8 mouse cellular contexts compared by ENCODE assay signal in genomic region chr2:157366762-157367161, GRCm38 (mm10). TPM values are rescaled to one million over a fixed set of nuclear protein-coding genes. Genes with fewer than 3 reads are reported as not detected.
DNase-seq lines count a peak whose midpoint lies in the region; ATAC-seq and TF ChIP-seq lines count a peak whose summit lies in the region.

No protein-coding gene starts in this region.

- 86% methylated on average over 9 of the region's 9 CpGs for WGBS in embryonic facial prominence, embryonic 10.5 days
- WGBS in hindbrain, postnatal 0 days: 85% methylated on average over 9 of the region's 9 CpGs
- 85% methylated on average over 9 of the region's 9 CpGs for WGBS in midbrain, embryonic 15.5 days

- H3K9ac ChIP-seq in hindbrain, postnatal 0 days (replicated peaks; ENCODE audit: low read length): 0 out of 2 replicates have a peak overlapping the region, but pooled peaks have one; percentile 96
- no peak overlapping the region for H3K9ac ChIP-seq in midbrain, embryonic 15.5 days

- ATAC-seq in hindbrain, postnatal 0 days: no peak
- ATAC-seq in midbrain, embryonic 15.5 days (replicated peaks): no peak

- peak overlapping the region; percentile 97; the same call in 1 of the 2 replicates for H3K27ac ChIP-seq in embryonic facial prominence, embryonic 10.5 days (replicated peaks)
- H3K27ac ChIP-seq in hindbrain, postnatal 0 days: peak overlapping the region; percentile 90
- H3K27ac ChIP-seq in midbrain, embryonic 15.5 days: peak overlapping the region; percentile 87

- no peak for TF ChIP-seq CTCF in hindbrain, postnatal 0 days (IDR thresholded peaks at IDR 0.05; ENCODE audit: low read depth)

- H3K4me3 ChIP-seq in embryonic facial prominence, embryonic 10.5 days: peak overlapping the region; percentile 85
- peak overlapping the region; percentile 81; the same call in 1 of the 2 replicates for H3K4me3 ChIP-seq in hindbrain, postnatal 0 days (ENCODE audit: low read length)
- H3K4me3 ChIP-seq in midbrain, embryonic 15.5 days: no peak overlapping the region

- peak overlapping the region; percentile 88 for H3K4me2 ChIP-seq in hindbrain, postnatal 0 days (ENCODE audit: low read depth, low read length)
- H3K4me2 ChIP-seq in midbrain, embryonic 15.5 days: peak overlapping the region; percentile 89

- DNase-seq in heart, adult 8-10 months (ENCODE audit: low spot score): peak; percentile 27
- no peak for DNase-seq in heart, postnatal 4 days
- no peak for DNase-seq in embryonic facial prominence, embryonic 10.5 days (ENCODE audit: low spot score)
- DNase-seq in hindbrain, postnatal 0 days (ENCODE audit: low spot score): no peak
- DNase-seq in adrenal gland, postnatal 36 days: no peak
- no peak for DNase-seq in thymus, postnatal 14 days
- no peak for DNase-seq in ovary, postnatal 14 days (ENCODE audit: low spot score)

- H3K4me1 ChIP-seq in embryonic facial prominence, embryonic 10.5 days: peaks cover 22% of the 10 kb centered on the region
- peaks cover 9% of the 10 kb centered on the region; the same call in 1 of the 2 replicates for H3K4me1 ChIP-seq in hindbrain, postnatal 0 days (ENCODE audit: insufficient read depth, low read length)
- peaks cover 23% of the 10 kb centered on the region for H3K4me1 ChIP-seq in midbrain, embryonic 15.5 days

- peaks cover 8% of the 10 kb centered on the region; the same call in 1 of the 2 replicates for H3K36me3 ChIP-seq in embryonic facial prominence, embryonic 10.5 days (replicated peaks)
- no peaks in the 10 kb centered on the region for H3K36me3 ChIP-seq in hindbrain, postnatal 0 days (ENCODE audit: insufficient read depth, low read length)
- no peaks in the 10 kb centered on the region for H3K36me3 ChIP-seq in midbrain, embryonic 15.5 days (replicated peaks)

- no peaks in the 10 kb centered on the region for H3K9me3 ChIP-seq in embryonic facial prominence, embryonic 10.5 days
- no peaks in the 10 kb centered on the region for H3K9me3 ChIP-seq in hindbrain, postnatal 0 days (ENCODE audit: low read length)
- H3K9me3 ChIP-seq in midbrain, embryonic 15.5 days: no peaks in the 10 kb centered on the region

- no peaks in the 10 kb centered on the region for H3K27me3 ChIP-seq in embryonic facial prominence, embryonic 10.5 days (replicated peaks; ENCODE audit: low read depth, poor library complexity, severe bottlenecking)
- H3K27me3 ChIP-seq in hindbrain, postnatal 0 days (ENCODE audit: insufficient read depth, low read length): no peaks in the 10 kb centered on the region
- no peaks in the 10 kb centered on the region for H3K27me3 ChIP-seq in midbrain, embryonic 15.5 days (replicated peaks)

RNA-seq across cellular contexts. Expression of gene Manbal, which starts 0.6 kb away (rescaled TPM):
- 10 to 100 TPM; 19.6 to 24.3 (median 22.9) TPM for total RNA-seq in heart, adult 8-10 months (2022)
- 10 to 100 TPM; 35.8 to 35.9 TPM for total RNA-seq in heart, postnatal 4 days (2021)
- 61.1 and 66.5 TPM in 2 replicates for polyA plus RNA-seq in embryonic facial prominence, embryonic 10.5 days (2016; fragmentation: Nextera tagmentation; extraction: Ambion mirVana)
- 69.6 and 74.4 TPM in 2 replicates for total RNA-seq in hindbrain, postnatal 0 days (2014; rRNA removed)
- polyA plus RNA-seq in hindbrain, postnatal 0 days (2015; fragmentation: Nextera tagmentation; extraction: Ambion mirVana): 133 and 135 TPM in 2 replicates
- polyA plus RNA-seq in midbrain, embryonic 15.5 days (2015; fragmentation: Nextera tagmentation; extraction: Ambion mirVana): 104 and 107 TPM in 2 replicates
- 10 to 100 TPM; 31.6 to 34.1 TPM for total RNA-seq in adrenal gland, postnatal 36 days (2021)

RNA-seq across cellular contexts. Expression of gene Ghrh, which starts 19.5 kb away (rescaled TPM):
- not detected for total RNA-seq in heart, adult 8-10 months (2022)
- not detected for total RNA-seq in heart, postnatal 4 days (2021)
- polyA plus RNA-seq in embryonic facial prominence, embryonic 10.5 days (2016; fragmentation: Nextera tagmentation; extraction: Ambion mirVana): 0.34 and 1.3 TPM in 2 replicates
- total RNA-seq in hindbrain, postnatal 0 days (2014; rRNA removed): not detected in 2 replicates
- 1.0 and 1.7 TPM in 2 replicates for polyA plus RNA-seq in hindbrain, postnatal 0 days (2015; fragmentation: Nextera tagmentation; extraction: Ambion mirVana)
- polyA plus RNA-seq in midbrain, embryonic 15.5 days (2015; fragmentation: Nextera tagmentation; extraction: Ambion mirVana): 1.3 and 4.1 TPM in 2 replicates
- total RNA-seq in adrenal gland, postnatal 36 days (2021): not detected

RNA-seq across cellular contexts. Expression of gene Src, which starts 51.5 kb away (rescaled TPM):
- total RNA-seq in heart, adult 8-10 months (2022): 1 to 10 TPM; 3.2 to 4.9 (median 3.7) TPM
- total RNA-seq in heart, postnatal 4 days (2021): 10 to 100 TPM; 11.8 to 13.7 TPM
- polyA plus RNA-seq in embryonic facial prominence, embryonic 10.5 days (2016; fragmentation: Nextera tagmentation; extraction: Ambion mirVana): 22.1 and 23.1 TPM in 2 replicates
- 133 and 134 TPM in 2 replicates for total RNA-seq in hindbrain, postnatal 0 days (2014; rRNA removed)
- polyA plus RNA-seq in hindbrain, postnatal 0 days (2015; fragmentation: Nextera tagmentation; extraction: Ambion mirVana): 23.2 and 25.4 TPM in 2 replicates
- 40.3 and 43.2 TPM in 2 replicates for polyA plus RNA-seq in midbrain, embryonic 15.5 days (2015; fragmentation: Nextera tagmentation; extraction: Ambion mirVana)
- total RNA-seq in adrenal gland, postnatal 36 days (2021): 10 to 100 TPM; 17.7 to 18.0 TPM
